Mouse (Mus musculus): ENCODE results near the gene Arhgap32. TPM values are rescaled to one million over a fixed set of nuclear protein-coding genes. Genes with fewer than 3 reads are reported as not detected.
A peak's percentile ranks its signal among the peaks of the same experiment; 100 is the strongest.

Arhgap32 gene
- polyA plus RNA-seq, 1 experiment = 233 TPM

- WGBS = 46% methylated on average over 7 of the region's 7 CpGs
- peaks cover 8% of the 10 kb centered on the region for H3K4me1 ChIP-seq (ENCODE audit: control insufficient read depth, insufficient read depth, low read length)
- no peak for TF ChIP-seq POLR2A (IDR thresholded peaks at IDR 0.05; ENCODE audit: insufficient read depth, low read depth, low read length)
- no peak for TF ChIP-seq CTCF (IDR thresholded peaks at IDR 0.05; ENCODE audit: insufficient read depth, low read depth, low read length)
These were observed 175.7 kb downstream of the Arhgap32 start for GRCm38 (mm10) chr9:32291618-32292017.

GRCm38 (mm10) chr9:32292686-32293085 is 176.8 kb downstream of the Arhgap32 start:
- Histone ChIP-seq H3K27ac (ENCODE audit: insufficient read depth, low read depth, low read length) (peak overlapping the region; percentile 69), H3K4me1 (ENCODE audit: control insufficient read depth, insufficient read depth, low read length) (peaks cover 8% of the 10 kb centered on the region), H3K4me3 (ENCODE audit: insufficient read depth, low read depth, low read length) (no peak overlapping the region)
- 12% methylated on average over 5 of the region's 5 CpGs for WGBS
- TF ChIP-seq CTCF (IDR thresholded peaks at IDR 0.05; ENCODE audit: insufficient read depth, low read depth, low read length) (no peak), POLR2A (IDR thresholded peaks at IDR 0.05; ENCODE audit: insufficient read depth, low read depth, low read length) (no peak)

More at GRCm38 (mm10) chr9:32291618-32292017, 175.7 kb downstream of the Arhgap32 start:
- H3K27ac ChIP-seq (ENCODE audit: insufficient read depth, low read depth, low read length) = no peak overlapping the region
- no peak overlapping the region for H3K4me3 ChIP-seq (ENCODE audit: insufficient read depth, low read depth, low read length)

- TF ChIP-seq POLR2A (IDR thresholded peaks at IDR 0.05; ENCODE audit: insufficient read depth, low read depth, low read length) (no peak), CTCF (IDR thresholded peaks at IDR 0.05; ENCODE audit: insufficient read depth, low read depth, low read length) (no peak)
- Histone ChIP-seq H3K4me3 (ENCODE audit: insufficient read depth, low read depth, low read length) (no peak overlapping the region), H3K27ac (ENCODE audit: insufficient read depth, low read depth, low read length) (no peak overlapping the region), H3K4me1 (ENCODE audit: control insufficient read depth, insufficient read depth, low read length) (peaks cover 8% of the 10 kb centered on the region)
- 92% methylated on average over 9 of the region's 9 CpGs for WGBS
These were observed 179.3 kb downstream of the Arhgap32 start for GRCm38 (mm10) chr9:32295061-32295800.

- Histone ChIP-seq H3K27ac (ENCODE audit: insufficient read depth, low read depth, low read length) (no peak overlapping the region), H3K4me1 (ENCODE audit: control insufficient read depth, insufficient read depth, low read length) (peaks cover 3% of the 10 kb centered on the region), H3K4me3 (ENCODE audit: insufficient read depth, low read depth, low read length) (no peak overlapping the region)
- no peak for TF ChIP-seq POLR2A (IDR thresholded peaks at IDR 0.05; ENCODE audit: insufficient read depth, low read depth, low read length)
- TF ChIP-seq CTCF (IDR thresholded peaks at IDR 0.05; ENCODE audit: insufficient read depth, low read depth, low read length) = no peak
- 72% methylated on average over 13 of the region's 13 CpGs for WGBS
These were observed 186.7 kb downstream of the Arhgap32 start for GRCm38 (mm10) chr9:32302501-32303150.

GRCm38 (mm10) chr9:32311786-32312185 is 195.8 kb downstream of the Arhgap32 start:
- Histone ChIP-seq H3K4me3 (ENCODE audit: insufficient read depth, low read depth, low read length) (no peak overlapping the region), H3K4me1 (ENCODE audit: control insufficient read depth, insufficient read depth, low read length) (peaks cover 3% of the 10 kb centered on the region; the same call in 1 of the 2 replicates), H3K27ac (ENCODE audit: insufficient read depth, low read depth, low read length) (no peak overlapping the region)
- TF ChIP-seq CTCF (IDR thresholded peaks at IDR 0.05; ENCODE audit: insufficient read depth, low read depth, low read length) = no peak
- no peak for TF ChIP-seq POLR2A (IDR thresholded peaks at IDR 0.05; ENCODE audit: insufficient read depth, low read depth, low read length)
- WGBS = 31% methylated on average over 14 of the region's 14 CpGs

- WGBS = 64% methylated on average over 4 of the region's 4 CpGs
- H3K4me1 ChIP-seq (ENCODE audit: control insufficient read depth, insufficient read depth, low read length) = peaks cover 3% of the 10 kb centered on the region; the same call in 1 of the 2 replicates
- TF ChIP-seq CTCF (IDR thresholded peaks at IDR 0.05; ENCODE audit: insufficient read depth, low read depth, low read length) (no peak), POLR2A (IDR thresholded peaks at IDR 0.05; ENCODE audit: insufficient read depth, low read depth, low read length) (no peak)
- H3K4me3 ChIP-seq (ENCODE audit: insufficient read depth, low read depth, low read length) = no peak overlapping the region
- H3K27ac ChIP-seq (ENCODE audit: insufficient read depth, low read depth, low read length) = no peak overlapping the region
These were observed 196.3 kb downstream of the Arhgap32 start for GRCm38 (mm10) chr9:32312208-32312607.

GRCm38 (mm10) chr9:32314071-32314470 is 198.1 kb downstream of the Arhgap32 start:
- 85% methylated on average over 3 of the region's 3 CpGs for WGBS
- TF ChIP-seq CTCF (IDR thresholded peaks at IDR 0.05; ENCODE audit: insufficient read depth, low read depth, low read length) (no peak), POLR2A (IDR thresholded peaks at IDR 0.05; ENCODE audit: insufficient read depth, low read depth, low read length) (no peak)
- no peak overlapping the region for H3K4me3 ChIP-seq (ENCODE audit: insufficient read depth, low read depth, low read length)
- H3K4me1 ChIP-seq (ENCODE audit: control insufficient read depth, insufficient read depth, low read length) = peaks cover 3% of the 10 kb centered on the region; the same call in 1 of the 2 replicates
- H3K27ac ChIP-seq (ENCODE audit: insufficient read depth, low read depth, low read length) = no peak overlapping the region

GRCm38 (mm10) chr9:32315999-32316398 is 200.1 kb downstream of the Arhgap32 start:
- WGBS = 96% methylated on average over 3 of the region's 3 CpGs
- no peak overlapping the region for H3K4me3 ChIP-seq (ENCODE audit: insufficient read depth, low read depth, low read length)
- TF ChIP-seq POLR2A (IDR thresholded peaks at IDR 0.05; ENCODE audit: insufficient read depth, low read depth, low read length) (no peak), CTCF (IDR thresholded peaks at IDR 0.05; ENCODE audit: insufficient read depth, low read depth, low read length) (no peak)
- no peak overlapping the region for H3K27ac ChIP-seq (ENCODE audit: insufficient read depth, low read depth, low read length)
- H3K4me1 ChIP-seq (ENCODE audit: control insufficient read depth, insufficient read depth, low read length) = peaks cover 3% of the 10 kb centered on the region; the same call in 1 of the 2 replicates

Other genes starting within 250 kb of the Arhgap32 start
- not detected in 2 replicates for gene Barx2, start 202.7 kb upstream of the Arhgap32 start, polyA plus RNA-seq (2012; ENCODE audit: insufficient read depth, insufficient read length, low replicate concordance, missing spikeins)
- gene Kcnj5, start 228.2 kb downstream of the Arhgap32 start, polyA plus RNA-seq (2012; ENCODE audit: insufficient read depth, insufficient read length, low replicate concordance, missing spikeins) = not detected in 2 replicates